Mouse (Mus musculus) liver, postnatal 0 days (tissue): ENCODE results near the gene Vamp2. TPM values are rescaled to one million over a fixed set of nuclear protein-coding genes. Genes with fewer than 3 reads are reported as not detected.

Experiments used
- ATAC-seq: fragments of 200-750 bp; cut with Nextera tagmentation; 2 replicates; pipeline ENCODE4 v1.8.0; 2017; ENCODE audit warnings: mild to moderate bottlenecking, moderate library complexity
- DNase-seq: peaks from one replicate; pipeline ENCODE4 v3.0.0-alpha.2; 2016
- H3K27ac ChIP-seq: fragments of 300-500 bp; sonication (generic); 2 replicates; pipeline ENCODE4 v1.5.1; 2014; ENCODE audit warnings: antibody characterized with exemption, moderate library complexity, mild to moderate bottlenecking, low read depth
- H3K27me3 ChIP-seq: fragments of 300-500 bp; sonication (generic); 2 replicates; pipeline ENCODE4 v1.6.1; 2014; ENCODE audit warnings: low read length, control low read depth, mixed read lengths; ENCODE audit not compliant: insufficient read depth
- H3K36me3 ChIP-seq: fragments of 300-500 bp; sonication (generic); replicated peaks from 2 replicates; pipeline ENCODE4 v1.6.1; 2014; ENCODE audit warnings: mild to moderate bottlenecking, control low read depth, low read length, moderate library complexity, mixed read lengths; ENCODE audit not compliant: insufficient read depth
- H3K4me1 ChIP-seq: fragments of 300-500 bp; sonication (generic); 2 replicates; pipeline ENCODE4 v1.6.1; 2014; ENCODE audit warnings: antibody characterized with exemption, mild to moderate bottlenecking, control low read depth; ENCODE audit not compliant: insufficient read depth
- H3K4me2 ChIP-seq: fragments of 300-500 bp; sonication (generic); 2 replicates; pipeline ENCODE4 v1.6.1; 2014; ENCODE audit warnings: low read depth, mild to moderate bottlenecking, low read length, moderate library complexity, mixed read lengths
- H3K4me3 ChIP-seq: fragments of 300-500 bp; sonication (generic); 2 replicates; pipeline ENCODE4 v1.5.1; 2014; ENCODE audit warnings: low read depth, low read length
- H3K9ac ChIP-seq: fragments of 300-500 bp; sonication (generic); replicated peaks from 2 replicates; pipeline ENCODE4 v1.6.1; 2014; ENCODE audit warnings: mild to moderate bottlenecking, moderate library complexity
- H3K9me3 ChIP-seq: fragments of 300-500 bp; sonication (generic); 2 replicates; pipeline ENCODE4 v1.6.1; 2016; ENCODE audit warnings: mild to moderate bottlenecking, control low read depth, low read length, mixed read lengths
- CTCF ChIP-seq: sonication (generic); IDR thresholded peaks from 2 replicates; pipeline ENCODE4 v1.5.1; 2016; ENCODE audit warnings: antibody characterized with exemption, low read depth
- EP300 ChIP-seq: IDR thresholded peaks from 2 replicates; pipeline ENCODE4 v1.6.1; 2016; ENCODE audit warnings: antibody characterized with exemption, low read depth, mild to moderate bottlenecking
- WGBS: fragments of 180-500 bp; shearing (Covaris S2); extraction: QIAGEN DNeasy Blood & Tissue Kit; methylation state at CpG from one replicate; pipeline ENCODE4 v1.1.7; 2014; ENCODE audit not compliant: insufficient replicate concordance; 5-methylcytosine and 5-hydroxymethylcytosine counted together
- polyA plus RNA-seq: library from polyadenylated mRNA; unstranded; fragments of >200 nt; fragmentation: Nextera tagmentation; extraction: Ambion mirVana; gene quantifications from 2 replicates; pipeline ENCODE4 v1.2.1, GENCODE M21; 2015

Gene Vamp2
- polyA plus RNA-seq, 1 experiment from 2014 or later = 14.2 TPM

- TF ChIP-seq CTCF = peak; percentile 48
- TF ChIP-seq EP300 = peak; percentile 44; the same call in 1 of the 2 replicates
- ATAC-seq (peak; percentile 35), DNase-seq (peak; percentile 90)
- Histone ChIP-seq H3K36me3 (no peaks in the 10 kb centered on the region), H3K27ac (peak overlapping the region; percentile 81), H3K4me1 (peaks cover 55% of the 10 kb centered on the region), H3K27me3 (peaks cover 20% of the 10 kb centered on the region), H3K4me2 (peak overlapping the region; percentile 98), H3K9ac (peak overlapping the region; percentile 67), H3K4me3 (peak overlapping the region; percentile 68), H3K9me3 (no peaks in the 10 kb centered on the region)
- under 1% methylated on average over 28 of the region's 29 CpGs for WGBS
These were observed 34.9 kb downstream of the Vamp2 start for GRCm38 (mm10) chr11:69123056-69123692.

- ATAC-seq = peak; percentile 67
- H3K4me2 ChIP-seq = peak overlapping the region; percentile 98
- DNase-seq = peak; percentile 89
- TF ChIP-seq CTCF (no peak), EP300 (peak; percentile 43)
- peaks cover 53% of the 10 kb centered on the region for H3K4me1 ChIP-seq
- H3K4me3 ChIP-seq = peak overlapping the region; percentile 68
- H3K9ac ChIP-seq = peak overlapping the region; percentile 62
- H3K27me3 ChIP-seq = peaks cover 20% of the 10 kb centered on the region
- under 1% methylated on average over 31 of the region's 31 CpGs for WGBS
- no peaks in the 10 kb centered on the region for H3K36me3 ChIP-seq
- peak overlapping the region; percentile 81 for H3K27ac ChIP-seq
- no peaks in the 10 kb centered on the region for H3K9me3 ChIP-seq
These were observed 35.6 kb downstream of the Vamp2 start for GRCm38 (mm10) chr11:69123693-69124497.

GRCm38 (mm10) chr11:69124498-69124847 is 36.2 kb downstream of the Vamp2 start:
- H3K9me3 ChIP-seq = no peaks in the 10 kb centered on the region
- no peak overlapping the region; the same call in 1 of the 2 replicates for H3K4me2 ChIP-seq
- DNase-seq (peak; percentile 74), ATAC-seq (peak; percentile 60)
- TF ChIP-seq EP300 (peak; percentile 7), CTCF (no peak)
- H3K9ac ChIP-seq = no peak overlapping the region
- WGBS = under 1% methylated on average over 3 of the region's 3 CpGs
- H3K4me1 ChIP-seq = peaks cover 47% of the 10 kb centered on the region
- peak overlapping the region; percentile 81; the same call in 1 of the 2 replicates for H3K27ac ChIP-seq
- H3K4me3 ChIP-seq = peak overlapping the region; percentile 68
- H3K27me3 ChIP-seq = peaks cover 20% of the 10 kb centered on the region
- no peaks in the 10 kb centered on the region for H3K36me3 ChIP-seq

GRCm38 (mm10) chr11:69125041-69125851 is 37.0 kb downstream of the Vamp2 start:
- peak overlapping the region; percentile 23; the same call in 1 of the 2 replicates for H3K27ac ChIP-seq
- peak overlapping the region; percentile 97 for H3K4me2 ChIP-seq
- H3K4me3 ChIP-seq = peak overlapping the region; percentile 61
- peak overlapping the region; percentile 64 for H3K9ac ChIP-seq
- H3K4me1 ChIP-seq = peaks cover 42% of the 10 kb centered on the region
- H3K36me3 ChIP-seq = no peaks in the 10 kb centered on the region
- peaks cover 17% of the 10 kb centered on the region for H3K27me3 ChIP-seq
- peak; percentile 81 for DNase-seq
- WGBS = 1% methylated on average over 24 of the region's 24 CpGs
- TF ChIP-seq EP300 = no peak
- peak; percentile 67 for TF ChIP-seq CTCF
- peak; percentile 51 for ATAC-seq
- no peaks in the 10 kb centered on the region for H3K9me3 ChIP-seq

- 7% methylated on average over 3 of the region's 3 CpGs for WGBS
- ATAC-seq = no peak
- TF ChIP-seq EP300 = no peak
- no peak for TF ChIP-seq CTCF
These were observed 37.4 kb downstream of the Vamp2 start, which contains the start of gene Aloxe3 for GRCm38 (mm10) chr11:69125852-69125918. TSS of gene Aloxe3 (plus strand) at chr11:69125896.

More at GRCm38 (mm10) chr11:69125852-69125918, 37.4 kb downstream of the Vamp2 start, which contains the start of gene Aloxe3:
- Histone ChIP-seq H3K9me3 (no peaks in the 10 kb centered on the region), H3K27me3 (peaks cover 13% of the 10 kb centered on the region), H3K4me1 (peaks cover 37% of the 10 kb centered on the region), H3K4me3 (peak within 1 kb of the TSS; percentile 61), H3K36me3 (no peaks in the 10 kb centered on the region), H3K9ac (peak within 1 kb of the TSS; percentile 64), H3K27ac (peak within 1 kb of the TSS; percentile 23; the same call in 1 of the 2 replicates), H3K4me2 (peak within 1 kb of the TSS; percentile 97)
- DNase-seq = no peak
